Mouse (Mus musculus) ES-E14 (cell line): ENCODE data around the gene Blm. TPM values are rescaled to one million over a fixed set of nuclear protein-coding genes. Genes with fewer than 3 reads are reported as not detected.

Experiments used
- DNase-seq: peaks from one replicate; pipeline ENCODE4 v3.0.0-alpha.2; 2013; ENCODE audit warnings: low read depth, low spot score
- H3K27ac ChIP-seq: 2 replicates; pipeline ENCODE4 v1.5.1; 2012; ENCODE audit warnings: low read depth, mild to moderate bottlenecking, low read length, moderate library complexity, mixed read lengths; ENCODE audit not compliant: poor library complexity, insufficient read depth, severe bottlenecking
- H3K36me3 ChIP-seq: 2 replicates; pipeline ENCODE4 v1.6.1; 2012; ENCODE audit warnings: mild to moderate bottlenecking, low read length, moderate library complexity, mixed read lengths; ENCODE audit not compliant: control insufficient read depth, poor library complexity, insufficient read depth, severe bottlenecking
- H3K4me1 ChIP-seq, 2 experiments: fragments of 150-350 bp in 1 of 2; sonication (generic) in 1 of 2; 2 replicates each; pipeline ENCODE4 v1.6.1; 2012; ENCODE audit warnings: low read length in 2 of 2, mild to moderate bottlenecking in 1 of 2, mixed read lengths in 1 of 2; ENCODE audit not compliant: control insufficient read depth in 2 of 2, insufficient read depth in 2 of 2, poor library complexity in 1 of 2
- H3K4me3 ChIP-seq, 2 experiments: fragments of 150-350 bp in 1 of 2; sonication (generic) in 1 of 2; 2 replicates each; pipeline ENCODE4 v1.5.1; 2012; ENCODE audit warnings: low read length in 2 of 2, low read depth in 1 of 2, mild to moderate bottlenecking in 1 of 2, mixed read lengths in 1 of 2; ENCODE audit not compliant: insufficient read depth in 1 of 2, poor library complexity in 1 of 2, severe bottlenecking in 1 of 2
- H3K9ac ChIP-seq: 2 replicates; pipeline ENCODE4 v1.6.1; 2012; ENCODE audit warnings: low read depth, mild to moderate bottlenecking, low read length, mixed read lengths; ENCODE audit not compliant: poor library complexity, insufficient read depth, severe bottlenecking
- H3K9me3 ChIP-seq: fragments of 150-350 bp; sonication (generic); 2 replicates; pipeline ENCODE4 v1.6.1; 2012; ENCODE audit warnings: low read depth, mild to moderate bottlenecking, low read length; ENCODE audit not compliant: control insufficient read depth, insufficient read depth
- CHD2 ChIP-seq: IDR thresholded peaks from 2 replicates; pipeline ENCODE4 v1.6.1; 2014; ENCODE audit warnings: mild to moderate bottlenecking, low read depth, low read length, inconsistent platforms
- HCFC1 ChIP-seq: IDR thresholded peaks from 2 replicates; pipeline ENCODE4 v1.6.1; 2012; ENCODE audit warnings: low read length, inconsistent platforms, borderline replicate concordance; ENCODE audit not compliant: insufficient read depth
- MAFK ChIP-seq: IDR thresholded peaks from 2 replicates; pipeline ENCODE4 v1.6.1; 2014; ENCODE audit warnings: mild to moderate bottlenecking, low read depth, low read length, inconsistent platforms; ENCODE audit not compliant: insufficient read depth
- ZC3H11A ChIP-seq: IDR thresholded peaks from 2 replicates; pipeline ENCODE4 v1.6.1; 2012; ENCODE audit warnings: low read depth, mild to moderate bottlenecking, inconsistent platforms, low read length, borderline replicate concordance
- ZNF384 ChIP-seq: IDR thresholded peaks from 2 replicates; pipeline ENCODE4 v1.6.1; 2012; ENCODE audit warnings: low read depth, low read length, inconsistent platforms
- in situ Hi-C, 2 experiments: fragments of 600-800 bp; cut with MboI; formaldehyde crosslinking; loops; one replicate each; pipeline ENCODE4 v1.15.1; 2025; ENCODE audit warnings: low sequenced_read_pairs in 2 of 2, inconsistent platforms in 1 of 2; ENCODE audit not compliant: unreplicated experiment in 2 of 2
- total RNA-seq: library from RNA; depleted of rRNA; stranded (reverse); fragments of 300-350 nt; gene quantifications from 2 replicates; pipeline ENCODE4 v1.2.3, GENCODE M21; 2012

Blm gene
- total RNA-seq, 1 experiment, result 29.9 TPM

- Histone ChIP-seq H3K27ac (no peak overlapping the region), H3K4me3 (no peak overlapping the region), H3K9me3 (no peaks in the 10 kb centered on the region), H3K36me3 (no peaks in the 10 kb centered on the region), H3K9ac (no peak overlapping the region), H3K4me1 (peaks cover 2 to 4% of the 10 kb centered on the region in 2 experiments; a peak in 2 of 4 replicates)
- DNase-seq, result no peak
- in situ Hi-C loops, result no loop called here
- TF ChIP-seq CHD2, result no peak
- TF ChIP-seq ZC3H11A, result no peak
- TF ChIP-seq HCFC1, result no peak
- TF ChIP-seq ZNF384, result no peak
- no peak for TF ChIP-seq MAFK
Measured at GRCm38 (mm10) chr7:80567982-80568381, 33.1 kb upstream of the Blm start.

GRCm38 (mm10) chr7:80561931-80562330, 27.0 kb upstream of the Blm start:
- in situ Hi-C loops, result no loop called here
- no peak for DNase-seq
- H3K4me1 ChIP-seq, result no peaks in the 10 kb centered on the region; a peak in 1 of 4 replicates
- no peak overlapping the region for H3K9ac ChIP-seq
- H3K4me3 ChIP-seq, result no peak overlapping the region
- no peaks in the 10 kb centered on the region for H3K9me3 ChIP-seq
- no peak for TF ChIP-seq CHD2
- TF ChIP-seq HCFC1, result no peak
- no peak for TF ChIP-seq ZC3H11A
- TF ChIP-seq ZNF384, result no peak
- TF ChIP-seq MAFK, result no peak
- no peaks in the 10 kb centered on the region for H3K36me3 ChIP-seq
- no peak overlapping the region for H3K27ac ChIP-seq

- no peaks in the 10 kb centered on the region for H3K36me3 ChIP-seq
- no peaks in the 10 kb centered on the region; a peak in 1 of 4 replicates for H3K4me1 ChIP-seq
- H3K9me3 ChIP-seq, result no peaks in the 10 kb centered on the region
- H3K27ac ChIP-seq, result no peak overlapping the region
- no peak overlapping the region for H3K4me3 ChIP-seq
- TF ChIP-seq CHD2 (no peak), HCFC1 (no peak), ZC3H11A (no peak), ZNF384 (no peak), MAFK (no peak)
- DNase-seq, result no peak
- H3K9ac ChIP-seq, result no peak overlapping the region
- in situ Hi-C loops, result no loop called here
Measured at GRCm38 (mm10) chr7:80561271-80561670, 26.4 kb upstream of the Blm start.

- Histone ChIP-seq H3K4me3 (no peak overlapping the region), H3K4me1 (peaks cover 0 to 2% of the 10 kb centered on the region in 2 experiments; a peak in 2 of 4 replicates), H3K36me3 (no peaks in the 10 kb centered on the region), H3K9me3 (no peaks in the 10 kb centered on the region), H3K9ac (no peak overlapping the region), H3K27ac (no peak overlapping the region)
- TF ChIP-seq HCFC1, result no peak
- no peak for TF ChIP-seq ZNF384
- in situ Hi-C loops, result no loop called here
- DNase-seq, result no peak
Measured at GRCm38 (mm10) chr7:80558572-80558971, 23.7 kb upstream of the Blm start.

- in situ Hi-C loops, result no loop called here
- no peak for DNase-seq
- TF ChIP-seq ZNF384 (no peak), HCFC1 (no peak), MAFK (no peak), ZC3H11A (no peak), CHD2 (no peak)
- Histone ChIP-seq H3K9me3 (no peaks in the 10 kb centered on the region), H3K27ac (no peak overlapping the region), H3K9ac (no peak overlapping the region), H3K36me3 (no peaks in the 10 kb centered on the region), H3K4me1 (peaks cover 0 to 2% of the 10 kb centered on the region in 2 experiments; a peak in 2 of 4 replicates), H3K4me3 (no peak overlapping the region)
Measured at GRCm38 (mm10) chr7:80558101-80558500, 23.2 kb upstream of the Blm start.
